Mouse (Mus musculus) kidney, postnatal 10 days (tissue): ENCODE results near the gene Cnksr3.

Experiments used
- DNase-seq: peaks from one replicate; pipeline ENCODE4 v3.0.0; 2021; ENCODE audit warnings: mixed read lengths

Gene Cnksr3

GRCm38 (mm10) chr10:7211696-7212482, at the start of gene Cnksr3:
TSS of gene Cnksr3 (minus strand) at chr10:7212237.
- DNase-seq = peak; percentile 100

- DNase-seq = peak; percentile 37
Measured at GRCm38 (mm10) chr10:7260166-7261108, 48.4 kb upstream of the Cnksr3 start.

GRCm38 (mm10) chr10:7258607-7259006, 46.6 kb upstream of the Cnksr3 start:
- DNase-seq = peak; percentile 37

GRCm38 (mm10) chr10:7250455-7250854, 38.4 kb upstream of the Cnksr3 start:
- DNase-seq = no peak

- DNase-seq = peak; percentile 26
Measured at GRCm38 (mm10) chr10:7234601-7235000, 22.6 kb upstream of the Cnksr3 start.

GRCm38 (mm10) chr10:7217551-7218127, 5.6 kb upstream of the Cnksr3 start:
- no peak for DNase-seq

GRCm38 (mm10) chr10:7214718-7215117, 2.7 kb upstream of the Cnksr3 start:
- DNase-seq = no peak

- DNase-seq = no peak
Measured at GRCm38 (mm10) chr10:7213066-7213630, 1.1 kb upstream of the Cnksr3 start.

GRCm38 (mm10) chr10:7212537-7212936, 500 bp upstream of the Cnksr3 start:
- DNase-seq = no peak

GRCm38 (mm10) chr10:7210991-7211695, 894 bp downstream of the Cnksr3 start:
- peak; percentile 88 for DNase-seq

GRCm38 (mm10) chr10:7209691-7210455, 2.2 kb downstream of the Cnksr3 start:
- no peak for DNase-seq

- DNase-seq = no peak
Measured at GRCm38 (mm10) chr10:7208859-7209441, 3.1 kb downstream of the Cnksr3 start.

- DNase-seq = no peak
Measured at GRCm38 (mm10) chr10:7207301-7207700, 4.7 kb downstream of the Cnksr3 start.

GRCm38 (mm10) chr10:7206571-7206970, 5.5 kb downstream of the Cnksr3 start:
- no peak for DNase-seq

GRCm38 (mm10) chr10:7205576-7205975, 6.5 kb downstream of the Cnksr3 start:
- no peak for DNase-seq

- DNase-seq = no peak
Measured at GRCm38 (mm10) chr10:7204953-7205352, 7.1 kb downstream of the Cnksr3 start.

- DNase-seq = no peak
Measured at GRCm38 (mm10) chr10:7202576-7202975, 9.5 kb downstream of the Cnksr3 start.

GRCm38 (mm10) chr10:7200665-7201064, 11.4 kb downstream of the Cnksr3 start:
- no peak for DNase-seq

- no peak for DNase-seq
Measured at GRCm38 (mm10) chr10:7198201-7198600, 13.8 kb downstream of the Cnksr3 start.

GRCm38 (mm10) chr10:7197733-7198132, 14.3 kb downstream of the Cnksr3 start:
- DNase-seq = no peak
